Mouse (Mus musculus): Measurements from ENCODE around the gene Dhh. TPM values are rescaled to one million over a fixed set of nuclear protein-coding genes. Genes with fewer than 3 reads are reported as not detected.
"Not testable (repeated sequence)": the region's sequence is repeated elsewhere in the genome, so short reads cannot be mapped to it uniquely, and the experiment has no call there.

The Dhh gene
- 1.4 and 2.4 TPM in 2 replicates for polyA plus RNA-seq (2015; fragmentation: Nextera tagmentation; extraction: Ambion mirVana)

DNA sequence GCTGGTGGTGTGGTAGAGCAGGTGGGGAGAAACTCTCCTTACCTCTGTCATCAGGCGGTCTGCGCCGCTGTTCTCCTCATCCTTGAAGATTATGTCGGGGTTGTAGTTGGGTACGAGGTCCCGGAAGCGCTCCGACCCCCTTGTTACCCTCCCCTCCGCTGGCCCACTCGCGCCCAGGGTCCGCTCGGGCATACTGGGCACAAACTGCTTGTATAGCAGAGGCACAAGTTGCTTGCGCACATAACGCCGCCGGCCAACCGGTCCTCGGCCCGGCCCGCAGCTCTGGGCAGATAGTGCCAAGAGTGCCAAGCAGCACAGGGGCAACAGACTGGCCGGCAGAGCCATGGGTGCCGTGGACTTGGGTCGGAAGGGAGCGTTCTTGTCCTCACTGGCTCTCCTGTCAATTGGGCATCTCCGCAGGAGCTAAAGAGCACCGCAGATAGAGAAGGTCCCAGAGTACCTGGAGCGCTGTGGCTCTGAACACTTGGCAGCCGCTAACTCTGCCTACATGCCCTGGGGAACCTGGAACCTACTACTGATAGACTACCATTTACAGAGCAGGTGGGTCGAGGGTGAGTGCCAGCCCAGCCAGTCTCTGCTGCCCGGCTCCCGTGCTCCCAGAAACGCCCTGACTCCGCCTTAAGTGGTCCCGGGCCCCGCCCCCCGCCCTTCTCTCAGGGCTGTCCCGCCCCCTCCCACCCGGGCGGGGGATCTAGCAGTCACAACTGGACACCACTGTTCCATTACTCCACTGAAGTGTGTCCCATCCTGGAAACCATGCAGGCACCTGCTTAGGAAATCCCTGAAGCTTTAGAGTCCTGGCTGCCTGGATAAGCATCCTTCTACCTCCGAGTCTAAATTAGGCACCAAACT is at the start of gene Dhh:
TSS of gene Dhh (minus strand) at position 613 of the 873 bp plus-strand sequence.
- Histone ChIP-seq H3K4me1 (replicated peaks; ENCODE audit: control insufficient read depth, insufficient read depth, low read length) (peaks cover 36% of the 10 kb centered on the region), H3K27me3 (ENCODE audit: control insufficient read depth, insufficient read depth, low read depth, low read length) (peaks cover 57% of the 10 kb centered on the region), H3K36me3 (ENCODE audit: control insufficient read depth, insufficient read depth, low read length) (no peaks in the 10 kb centered on the region; the same call in 1 of the 2 replicates), H3K4me3 (ENCODE audit: low read length) (peak within 1 kb of the TSS; percentile 28), H3K9ac (ENCODE audit: low read length) (peak within 1 kb of the TSS; percentile 5; the same call in 1 of the 2 replicates), H3K27ac (ENCODE audit: low read length) (no peak within 1 kb of the TSS), H3K9me3 (ENCODE audit: control insufficient read depth, low read length) (no peaks in the 10 kb centered on the region), H3K4me2 (ENCODE audit: low read depth, low read length) (peak within 1 kb of the TSS; percentile 46)
- peak; percentile 42; the same call in 1 of the 2 replicates for ATAC-seq (ENCODE audit: low read depth)
- WGBS = under 1% methylated on average over 41 of the region's 41 CpGs

DNA sequence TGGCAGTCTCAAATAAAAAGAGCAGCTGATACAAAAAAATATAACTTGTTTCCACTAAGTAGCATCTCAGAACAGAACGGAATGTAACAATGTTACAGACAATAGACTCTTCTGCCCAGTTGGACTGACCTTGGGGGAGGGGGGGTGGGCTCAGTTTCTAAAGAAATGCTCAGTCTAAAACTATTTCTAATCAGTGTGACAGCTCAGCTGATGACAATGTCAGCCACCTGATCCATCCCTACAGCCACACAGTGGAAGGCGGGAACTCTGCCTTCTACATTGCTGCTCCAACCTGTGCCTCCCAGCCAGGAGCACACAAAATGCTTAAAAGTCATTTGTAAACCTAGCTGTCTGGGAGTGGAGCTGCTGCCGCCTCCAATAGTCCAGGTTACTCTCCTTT is 49.5 kb upstream of the Dhh start:
- no peaks in the 10 kb centered on the region; the same call in 1 of the 2 replicates for H3K4me1 ChIP-seq (replicated peaks; ENCODE audit: control insufficient read depth, insufficient read depth, low read length)
- H3K4me3 ChIP-seq (ENCODE audit: low read length) = no peak overlapping the region
- no peaks in the 10 kb centered on the region for H3K9me3 ChIP-seq (ENCODE audit: control insufficient read depth, low read length)
- no peak for ATAC-seq (ENCODE audit: low read depth)
- peaks cover 4% of the 10 kb centered on the region; the same call in 1 of the 2 replicates for H3K36me3 ChIP-seq (ENCODE audit: control insufficient read depth, insufficient read depth, low read length)
- no peak overlapping the region for H3K27ac ChIP-seq (ENCODE audit: low read length)
- 43% methylated on average over 3 of the region's 3 CpGs for WGBS
- H3K4me2 ChIP-seq (ENCODE audit: low read depth, low read length) = no peak overlapping the region
- no peaks in the 10 kb centered on the region for H3K27me3 ChIP-seq (ENCODE audit: control insufficient read depth, insufficient read depth, low read depth, low read length)
- no peak overlapping the region for H3K9ac ChIP-seq (ENCODE audit: low read length)

DNA sequence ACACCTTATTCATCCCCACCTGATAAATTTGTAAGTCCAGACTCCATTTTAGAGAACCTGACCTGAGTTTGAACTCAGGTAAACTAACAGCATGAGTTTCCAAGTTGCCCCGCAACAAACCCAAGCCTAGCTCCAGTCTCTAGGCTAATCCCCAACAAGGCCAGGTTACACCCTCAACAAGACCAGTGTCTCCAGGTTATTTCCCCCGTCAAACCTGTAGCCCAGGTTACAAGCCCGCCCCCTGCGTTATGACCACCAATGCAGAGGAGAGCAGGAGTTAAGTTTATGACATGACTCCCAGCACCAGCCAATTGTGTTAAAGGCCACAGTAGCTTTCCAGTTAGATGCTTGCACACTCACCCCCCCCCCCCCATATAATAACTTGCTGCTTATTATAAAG is 44.8 kb upstream of the Dhh start:
- no peaks in the 10 kb centered on the region for H3K36me3 ChIP-seq (ENCODE audit: control insufficient read depth, insufficient read depth, low read length)
- H3K9me3 ChIP-seq (ENCODE audit: control insufficient read depth, low read length) = no peaks in the 10 kb centered on the region
- H3K4me1 ChIP-seq (replicated peaks; ENCODE audit: control insufficient read depth, insufficient read depth, low read length) = no peaks in the 10 kb centered on the region
- no peak overlapping the region for H3K4me2 ChIP-seq (ENCODE audit: low read depth, low read length)
- WGBS = 62% methylated on average over 4 of the region's 4 CpGs
- ATAC-seq (ENCODE audit: low read depth) = no peak
- no peak overlapping the region for H3K4me3 ChIP-seq (ENCODE audit: low read length)
- no peak overlapping the region for H3K27ac ChIP-seq (ENCODE audit: low read length)
- H3K9ac ChIP-seq (ENCODE audit: low read length) = no peak overlapping the region
- H3K27me3 ChIP-seq (ENCODE audit: control insufficient read depth, insufficient read depth, low read depth, low read length) = no peaks in the 10 kb centered on the region

DNA sequence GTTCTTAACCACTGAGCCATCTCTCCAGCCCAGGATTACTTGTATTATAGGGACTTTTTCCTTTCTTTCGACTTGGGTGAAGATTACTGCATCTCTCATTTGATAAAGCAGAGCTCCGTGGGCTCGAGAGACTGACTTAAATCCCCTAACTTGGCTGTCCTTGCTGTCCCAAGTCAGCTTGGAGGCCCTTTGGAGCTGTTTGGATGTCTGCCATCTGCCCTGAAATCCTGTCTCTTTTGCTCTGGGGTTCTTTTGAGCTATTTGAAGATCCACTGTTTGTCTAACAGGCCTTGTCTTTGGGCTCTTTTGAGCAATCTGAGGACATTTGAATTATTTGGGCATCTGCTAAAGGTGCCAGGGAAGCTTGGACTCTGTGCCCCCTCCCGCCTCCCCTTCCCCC is 43.7 kb upstream of the Dhh start:
- 62% methylated on average over 4 of the region's 4 CpGs for WGBS
- Histone ChIP-seq H3K4me2 (ENCODE audit: low read depth, low read length) (no peak overlapping the region), H3K4me3 (ENCODE audit: low read length) (no peak overlapping the region), H3K36me3 (ENCODE audit: control insufficient read depth, insufficient read depth, low read length) (no peaks in the 10 kb centered on the region), H3K27me3 (ENCODE audit: control insufficient read depth, insufficient read depth, low read depth, low read length) (no peaks in the 10 kb centered on the region), H3K27ac (ENCODE audit: low read length) (no peak overlapping the region), H3K9ac (ENCODE audit: low read length) (no peak overlapping the region), H3K4me1 (replicated peaks; ENCODE audit: control insufficient read depth, insufficient read depth, low read length) (no peaks in the 10 kb centered on the region), H3K9me3 (ENCODE audit: control insufficient read depth, low read length) (no peaks in the 10 kb centered on the region)
- ATAC-seq (ENCODE audit: low read depth) = no peak

DNA sequence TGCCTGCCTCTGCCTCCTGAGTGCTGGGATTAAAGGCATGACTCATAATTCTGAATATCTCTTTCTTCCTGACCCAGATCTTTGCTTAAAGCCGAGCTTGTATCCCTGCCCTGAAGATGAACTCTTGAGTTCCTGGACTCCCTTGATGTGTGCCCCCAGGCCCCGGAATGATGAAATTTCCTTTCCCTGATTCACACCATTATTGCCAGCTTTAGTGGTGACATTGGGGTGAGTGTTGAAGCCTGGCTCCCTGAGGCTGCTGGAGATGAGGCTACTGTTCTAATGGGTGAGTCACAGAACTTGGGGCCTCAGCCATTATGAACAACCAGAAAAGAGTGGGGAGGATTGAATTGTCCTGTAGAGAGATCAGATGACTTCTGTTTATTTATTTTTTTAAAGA is 43.2 kb upstream of the Dhh start:
- H3K4me2 ChIP-seq (ENCODE audit: low read depth, low read length) = no peak overlapping the region
- WGBS = 62% methylated on average over 2 of the region's 2 CpGs
- ATAC-seq (ENCODE audit: low read depth) = no peak
- no peaks in the 10 kb centered on the region for H3K4me1 ChIP-seq (replicated peaks; ENCODE audit: control insufficient read depth, insufficient read depth, low read length)
- H3K4me3 ChIP-seq (ENCODE audit: low read length) = no peak overlapping the region
- H3K27me3 ChIP-seq (ENCODE audit: control insufficient read depth, insufficient read depth, low read depth, low read length) = no peaks in the 10 kb centered on the region
- H3K36me3 ChIP-seq (ENCODE audit: control insufficient read depth, insufficient read depth, low read length) = no peaks in the 10 kb centered on the region
- no peaks in the 10 kb centered on the region for H3K9me3 ChIP-seq (ENCODE audit: control insufficient read depth, low read length)
- H3K9ac ChIP-seq (ENCODE audit: low read length) = no peak overlapping the region
- H3K27ac ChIP-seq (ENCODE audit: low read length) = no peak overlapping the region

DNA sequence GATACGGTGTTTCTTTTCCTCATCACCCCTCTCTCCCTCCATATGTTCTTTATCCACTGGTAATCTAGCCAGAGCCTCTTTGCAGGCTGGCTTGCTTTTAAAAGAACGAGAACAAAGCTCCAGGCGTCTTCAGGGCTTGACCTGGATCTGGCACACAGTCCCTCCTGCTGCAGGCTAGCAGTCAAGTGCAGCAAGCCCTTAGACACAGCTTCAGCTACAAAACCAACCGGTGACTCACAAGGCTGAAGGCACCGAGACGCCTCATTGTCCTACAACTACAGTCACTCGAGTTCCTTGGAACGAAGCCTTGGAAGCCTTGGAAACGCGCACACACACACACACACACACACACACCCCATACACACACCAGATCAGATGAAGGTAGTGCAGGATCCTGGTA is 42.5 kb upstream of the Dhh start:
- H3K27ac ChIP-seq (ENCODE audit: low read length) = no peak overlapping the region
- no peak overlapping the region for H3K9ac ChIP-seq (ENCODE audit: low read length)
- WGBS = 64% methylated on average over 10 of the region's 10 CpGs
- no peak for ATAC-seq (ENCODE audit: low read depth)
- H3K27me3 ChIP-seq (ENCODE audit: control insufficient read depth, insufficient read depth, low read depth, low read length) = no peaks in the 10 kb centered on the region
- H3K9me3 ChIP-seq (ENCODE audit: control insufficient read depth, low read length) = no peaks in the 10 kb centered on the region
- H3K4me3 ChIP-seq (ENCODE audit: low read length) = no peak overlapping the region
- H3K4me1 ChIP-seq (replicated peaks; ENCODE audit: control insufficient read depth, insufficient read depth, low read length) = peaks cover 1% of the 10 kb centered on the region; the same call in 1 of the 2 replicates
- H3K36me3 ChIP-seq (ENCODE audit: control insufficient read depth, insufficient read depth, low read length) = no peaks in the 10 kb centered on the region
- no peak overlapping the region for H3K4me2 ChIP-seq (ENCODE audit: low read depth, low read length)

DNA sequence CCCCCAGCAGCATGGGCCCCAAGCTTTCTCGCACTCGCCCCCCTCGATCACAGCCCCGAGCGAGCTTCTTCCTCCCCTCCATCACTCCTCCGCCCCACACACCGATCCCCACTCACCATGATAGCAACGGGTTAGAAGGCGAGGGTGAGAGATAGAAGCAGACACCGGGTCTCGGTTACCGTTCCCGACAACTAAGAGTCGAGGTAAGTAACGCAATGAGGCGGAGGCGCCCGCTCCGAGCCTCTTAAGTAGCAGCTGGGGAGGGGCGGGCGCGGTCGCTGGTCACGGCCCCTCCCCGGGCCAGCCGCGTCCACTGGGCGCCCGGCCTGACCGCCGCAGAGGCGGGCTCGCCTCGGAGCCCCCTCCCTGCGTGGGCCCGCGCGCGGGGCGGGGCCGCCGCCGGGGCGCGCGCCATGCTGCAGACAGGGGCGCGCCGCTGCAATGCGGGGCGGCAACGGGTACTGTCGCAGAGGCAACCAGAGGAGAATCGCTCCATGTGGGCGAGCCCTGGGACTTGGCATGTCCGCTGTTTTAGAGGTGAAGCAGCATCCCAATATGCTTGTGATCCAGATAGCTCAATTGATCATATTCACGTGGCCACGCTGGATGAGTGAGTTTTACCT is 36.0 kb upstream of the Dhh start, which contains the start of gene Tuba1b:
TSS of gene Tuba1b (minus strand) at position 349 of the 623 bp plus-strand sequence.
- H3K9me3 ChIP-seq (ENCODE audit: control insufficient read depth, low read length) = no peaks in the 10 kb centered on the region
- peak; percentile 97 for ATAC-seq (ENCODE audit: low read depth)
- WGBS = under 1% methylated on average over 51 of the region's 58 CpGs

DNA sequence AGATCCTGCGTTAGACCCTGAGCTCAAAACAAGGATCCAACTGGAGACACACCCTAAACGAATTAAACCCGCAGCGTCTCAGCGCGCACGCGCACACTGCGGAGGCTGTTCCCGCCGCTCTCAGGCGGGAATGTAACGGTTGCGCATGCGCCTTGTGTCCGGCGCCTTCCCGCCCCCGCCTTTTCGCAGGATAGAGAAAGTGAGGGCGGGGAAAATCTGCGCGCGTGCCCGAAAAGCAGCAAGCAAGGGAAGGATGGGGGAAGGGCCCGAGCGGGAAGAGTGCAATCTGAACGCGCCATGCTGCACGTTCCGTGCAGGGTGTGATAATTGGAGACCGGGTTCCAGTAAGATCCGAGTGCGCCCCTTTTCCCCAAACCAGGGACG is 35.5 kb upstream of the Dhh start:
- H3K9ac ChIP-seq (ENCODE audit: low read length) = peak overlapping the region; percentile 96
- no peaks in the 10 kb centered on the region for H3K9me3 ChIP-seq (ENCODE audit: control insufficient read depth, low read length)
- WGBS = 0% methylated on average over 35 of the region's 35 CpGs
- H3K4me1 ChIP-seq (replicated peaks; ENCODE audit: control insufficient read depth, insufficient read depth, low read length) = peaks cover 18% of the 10 kb centered on the region
- H3K27ac ChIP-seq (ENCODE audit: low read length) = peak overlapping the region; percentile 99
- ATAC-seq (ENCODE audit: low read depth) = peak; percentile 86
- peak overlapping the region; percentile 97 for H3K4me2 ChIP-seq (ENCODE audit: low read depth, low read length)
- H3K36me3 ChIP-seq (ENCODE audit: control insufficient read depth, insufficient read depth, low read length) = no peaks in the 10 kb centered on the region
- peak overlapping the region; percentile 78 for H3K4me3 ChIP-seq (ENCODE audit: low read length)
- no peaks in the 10 kb centered on the region for H3K27me3 ChIP-seq (ENCODE audit: control insufficient read depth, insufficient read depth, low read depth, low read length)

More for the DNA sequence above, 36.0 kb upstream of the Dhh start, which contains the start of gene Tuba1b:
- Histone ChIP-seq H3K4me1 (replicated peaks; ENCODE audit: control insufficient read depth, insufficient read depth, low read length) (peaks cover 16% of the 10 kb centered on the region), H3K27ac (ENCODE audit: low read length) (peak within 1 kb of the TSS; percentile 99), H3K4me3 (ENCODE audit: low read length) (peak within 1 kb of the TSS; percentile 78), H3K9ac (ENCODE audit: low read length) (peak within 1 kb of the TSS; percentile 96), H3K36me3 (ENCODE audit: control insufficient read depth, insufficient read depth, low read length) (no peaks in the 10 kb centered on the region), H3K4me2 (ENCODE audit: low read depth, low read length) (peak within 1 kb of the TSS; percentile 97), H3K27me3 (ENCODE audit: control insufficient read depth, insufficient read depth, low read depth, low read length) (no peaks in the 10 kb centered on the region)

DNA sequence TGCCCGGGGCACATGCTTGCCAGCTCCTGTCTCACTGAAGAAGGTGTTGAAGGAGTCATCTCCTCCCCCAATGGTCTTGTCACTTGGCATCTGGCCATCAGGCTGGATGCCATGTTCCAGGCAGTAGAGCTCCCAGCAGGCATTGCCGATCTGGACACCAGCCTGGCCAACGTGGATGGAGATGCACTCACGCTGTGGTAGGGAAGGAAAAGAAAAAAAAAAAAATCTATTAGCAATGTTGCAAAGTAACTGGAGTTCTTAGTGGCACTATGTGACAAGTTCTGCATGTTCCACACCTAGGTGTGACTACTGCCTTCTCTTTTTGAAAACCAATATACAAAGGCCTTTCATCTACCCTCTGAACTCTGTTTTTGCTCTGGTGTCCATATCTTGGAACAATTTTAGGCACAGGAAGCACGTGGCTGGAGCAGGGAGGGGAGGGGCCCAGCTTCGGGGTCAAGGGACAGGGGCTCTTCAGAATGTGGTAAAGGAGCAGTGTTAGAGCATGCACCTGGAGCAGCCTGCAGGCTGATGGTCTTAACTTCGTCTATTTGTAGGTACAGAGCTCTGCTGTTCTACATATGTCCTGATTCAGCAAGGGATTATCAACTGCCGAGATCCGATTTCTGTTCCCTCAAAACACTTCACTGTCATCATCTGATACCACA is 34.8 kb upstream of the Dhh start:
- H3K4me2 ChIP-seq (ENCODE audit: low read depth, low read length) = peak overlapping the region; percentile 97
- H3K4me1 ChIP-seq (replicated peaks; ENCODE audit: control insufficient read depth, insufficient read depth, low read length) = peaks cover 22% of the 10 kb centered on the region
- peak overlapping the region; percentile 96 for H3K9ac ChIP-seq (ENCODE audit: low read length)
- not testable (repeated sequence) for ATAC-seq (ENCODE audit: low read depth); H3K36me3 ChIP-seq (ENCODE audit: control insufficient read depth, insufficient read depth, low read length); H3K27me3 ChIP-seq (ENCODE audit: control insufficient read depth, insufficient read depth, low read depth, low read length); H3K9me3 ChIP-seq (ENCODE audit: control insufficient read depth, low read length)
- H3K27ac ChIP-seq (ENCODE audit: low read length) = peak overlapping the region; percentile 99
- H3K4me3 ChIP-seq (ENCODE audit: low read length) = peak overlapping the region; percentile 78
- WGBS = 3% methylated on average over 8 of the region's 9 CpGs

Data from lung, embryonic 16.5 days (tissue).